Mouse (Mus musculus) ES-Bruce4 (cell line): ENCODE data around the gene Mfap1b.

Experiments used
- CTCF ChIP-seq: IDR thresholded peaks from one replicate; pipeline ENCODE4 v1.8.1; 2011; ENCODE audit warnings: low read depth, low read length
- EP300 ChIP-seq: IDR thresholded peaks from 2 replicates; pipeline ENCODE4 v1.6.1; 2011; ENCODE audit warnings: low read depth, low read length; ENCODE audit not compliant: insufficient read depth
- POLR2A ChIP-seq: IDR thresholded peaks from one replicate; pipeline ENCODE4 v1.8.1; 2011; ENCODE audit warnings: low read length; ENCODE audit not compliant: insufficient read depth

GRCm38 (mm10) chr2:121414139-121414685 is 59.7 kb downstream of the Mfap1b start:
- no peak for TF ChIP-seq EP300
- no peak for TF ChIP-seq CTCF
- no peak for TF ChIP-seq POLR2A
